In the genomic region with DNA sequence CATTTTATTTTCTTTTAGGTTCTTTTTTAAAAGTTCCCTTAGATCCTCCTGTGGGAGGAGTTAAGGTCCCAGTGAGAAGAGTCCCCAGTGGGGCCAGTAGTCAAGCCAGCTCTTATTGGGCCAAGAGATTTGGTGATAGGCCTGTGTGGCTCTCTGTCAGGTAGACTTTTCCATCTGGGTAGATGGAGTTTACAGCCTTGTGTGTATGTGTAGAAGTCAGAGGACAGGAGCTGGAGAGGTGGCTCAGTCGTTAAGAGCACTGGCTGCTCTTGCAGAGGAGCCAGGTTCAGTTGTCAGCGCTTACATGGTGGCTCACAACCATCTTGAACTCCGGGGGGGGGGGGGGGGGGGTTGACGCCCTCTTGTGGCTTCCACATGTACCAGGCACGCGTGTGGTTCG, we compare ENCODE assay signal across 26 mouse cellular contexts. TPM values are rescaled to one million over a fixed set of nuclear protein-coding genes. Genes with fewer than 3 reads are reported as not detected.
A peak's percentile ranks its signal among the peaks of the same experiment; 100 is the strongest.
DNase-seq lines count a peak whose midpoint lies in the region; ATAC-seq and TF ChIP-seq lines count a peak whose summit lies in the region.
"Had no signal": no experiment of that assay in that cellular context is flagged by ENCODE, and none has a peak within 500 bp of the region (broad histone marks: within the 10 kb centered on the region; RNA-seq: fewer than 3 reads in every experiment).

No protein-coding gene starts in this region.

- H3K4me3 ChIP-seq in layer of hippocampus, adult 2 months, result no peak overlapping the region
- H3K4me3 ChIP-seq in liver, embryonic 13.5 days (replicated peaks), result no peak overlapping the region; the same call in 1 of the 2 replicates
- H3K4me3 ChIP-seq: embryonic facial prominence, embryonic 12.5 days; forebrain, embryonic 15.5 days; heart, adult 2 months; hindbrain, embryonic 13.5 days; lung, embryonic 15.5 days; midbrain, embryonic 13.5 days; neural tube, embryonic 12.5 days had no signal

- H3K27ac ChIP-seq in layer of hippocampus, adult 2 months, result no peak overlapping the region
- H3K27ac ChIP-seq in liver, embryonic 13.5 days, result peak overlapping the region; percentile 77
- H3K27ac ChIP-seq: embryonic facial prominence, embryonic 12.5 days; heart, adult 2 months; hindbrain, embryonic 13.5 days; lung, embryonic 15.5 days; midbrain, embryonic 13.5 days; neural tube, embryonic 12.5 days had no signal

- no peaks in the 10 kb centered on the region for H3K9me3 ChIP-seq in liver, embryonic 13.5 days (replicated peaks)
- H3K9me3 ChIP-seq: embryonic facial prominence, embryonic 12.5 days; forebrain, embryonic 15.5 days; hindbrain, embryonic 13.5 days; lung, embryonic 15.5 days; midbrain, embryonic 13.5 days; neural tube, embryonic 12.5 days had no signal

- WGBS in liver, embryonic 13.5 days (ENCODE audit: insufficient replicate concordance), result 30% methylated on average over 7 of the region's 7 CpGs

- TF ChIP-seq CTCF in layer of hippocampus, adult 2 months (conservative IDR thresholded peaks at IDR 0.05), result peak; percentile 34

- peak overlapping the region; percentile 98 for H3K4me2 ChIP-seq in liver, embryonic 13.5 days
- H3K4me2 ChIP-seq: embryonic facial prominence, embryonic 12.5 days; forebrain, embryonic 15.5 days; hindbrain, embryonic 13.5 days; lung, embryonic 15.5 days; midbrain, embryonic 13.5 days; neural tube, embryonic 12.5 days had no signal

- ATAC-seq in liver, embryonic 13.5 days (ENCODE audit: low read depth), result no peak
- ATAC-seq: forebrain, embryonic 15.5 days; inflammation-experienced regulatory T-cells, adult 6 months; midbrain, embryonic 13.5 days had no signal

- peaks cover 10% of the 10 kb centered on the region for H3K27me3 ChIP-seq in liver, embryonic 13.5 days

- DNase-seq in layer of hippocampus, adult 2 months (ENCODE audit: low spot score in 2 of 2), result no peak
- DNase-seq in layer of hippocampus, adult 9-10 months (ENCODE audit: low spot score), result no peak
- peak; percentile 29 for DNase-seq in induced T-regulatory cell, adult 2 months (ENCODE audit: low read depth)
- no peak for DNase-seq in liver, embryonic 13.5 days
- no peak for DNase-seq in ovary, postnatal 10 days (ENCODE audit: low spot score)
- no peak for DNase-seq in frontal cortex, postnatal 25 days (ENCODE audit: low spot score in 2 of 2)
- no peak for DNase-seq in spleen, postnatal 4 days (ENCODE audit: low spot score in 2 of 2)
- DNase-seq: cerebellum, adult 2 months; cerebellum, postnatal 25 days; gastrocnemius, postnatal 36 days; heart, adult 2 months; kidney, adult 18-20 months; kidney, postnatal 4 days; left cerebral cortex, postnatal 4 days; lung, postnatal 36 days; retina, postnatal 1 day; right cerebral cortex, postnatal 25 days; spleen, adult 18-20 months had no signal

- 0 out of 2 replicates have a peak overlapping the region, but pooled peaks have one; percentile 94 for H3K9ac ChIP-seq in liver, embryonic 13.5 days
- H3K9ac ChIP-seq: embryonic facial prominence, embryonic 12.5 days; forebrain, embryonic 15.5 days; hindbrain, embryonic 13.5 days; lung, embryonic 15.5 days; midbrain, embryonic 13.5 days; neural tube, embryonic 12.5 days had no signal

- H3K36me3 ChIP-seq in liver, embryonic 13.5 days, result peaks cover 30% of the 10 kb centered on the region

- peaks cover 57% of the 10 kb centered on the region for H3K4me1 ChIP-seq in liver, embryonic 13.5 days (replicated peaks)

RNA-seq across cellular contexts. Expression of a gene that starts 3.4 kb away (rescaled TPM):
- 10 to 100 TPM; 35.8 to 44.2 TPM for total RNA-seq in layer of hippocampus, adult 2 months (2021)
- 26.1 and 31.7 TPM in 2 replicates for polyA plus RNA-seq in liver, embryonic 13.5 days (2015; fragmentation: Nextera tagmentation; extraction: Ambion mirVana)

RNA-seq across cellular contexts. Expression of a gene that starts 4.1 kb away (rescaled TPM):
- under 1 TPM; 0.34 to 0.51 TPM for total RNA-seq in layer of hippocampus, adult 2 months (2021)
- polyA plus RNA-seq in liver, embryonic 13.5 days (2015; fragmentation: Nextera tagmentation; extraction: Ambion mirVana), result 0.03 and 0.05 TPM in 2 replicates
- polyA plus RNA-seq: heart, adult 2 months; inflammation-experienced regulatory T-cells, adult 6 months had no signal

RNA-seq across cellular contexts. Expression of a gene that starts 33.4 kb away (rescaled TPM):
- 10 to 100 TPM; 65.1 to 67.3 TPM for total RNA-seq in layer of hippocampus, adult 2 months (2021)
- 96.0 and 105 TPM in 2 replicates for polyA plus RNA-seq in liver, embryonic 13.5 days (2015; fragmentation: Nextera tagmentation; extraction: Ambion mirVana)

RNA-seq across cellular contexts. Expression of a gene that starts 51.9 kb away (rescaled TPM):
- under 1 TPM; 0.64 to 0.74 TPM for total RNA-seq in layer of hippocampus, adult 2 months (2021)
- polyA plus RNA-seq in liver, embryonic 13.5 days (2015; fragmentation: Nextera tagmentation; extraction: Ambion mirVana), result 0.07 and 0.33 TPM in 2 replicates
- total RNA-seq: gastrocnemius, postnatal 36 days had no signal
- polyA plus RNA-seq: C2C12; heart, adult 2 months; inflammation-experienced regulatory T-cells, adult 6 months had no signal

RNA-seq across cellular contexts. Expression of a gene that starts 57.8 kb away (rescaled TPM):
- 10 to 100 TPM; 71.8 to 72.4 TPM for total RNA-seq in layer of hippocampus, adult 2 months (2021)
- 167 and 169 TPM in 2 replicates for polyA plus RNA-seq in liver, embryonic 13.5 days (2015; fragmentation: Nextera tagmentation; extraction: Ambion mirVana)
